Mouse (Mus musculus): Measurements from ENCODE around the gene Trp53i13.

GRCm38 (mm10) chr11:77501971-77502370 is 13.8 kb downstream of the Trp53i13 start:
- TF ChIP-seq CTCF (IDR thresholded peaks at IDR 0.05) (no peak), EP300 (IDR thresholded peaks at IDR 0.05; ENCODE audit: insufficient read depth, low read depth, low read length) (no peak)

All from heart, adult 2 months (tissue).